Mouse (Mus musculus) small intestine, adult 2 months (tissue): ENCODE data around the gene Eif2b4. TPM values are rescaled to one million over a fixed set of nuclear protein-coding genes. Genes with fewer than 3 reads are reported as not detected.
A peak's percentile ranks its signal among the peaks of the same experiment; 100 is the strongest.

Source experiments
- H3K27ac ChIP-seq: fragments of 200-500 bp; 2 replicates; pipeline ENCODE4 v1.5.1; 2012; ENCODE audit warnings: low read depth, low read length, control low read depth, inconsistent platforms; ENCODE audit not compliant: insufficient read depth
- H3K27me3 ChIP-seq: fragments of 200-500 bp; 2 replicates; pipeline ENCODE4 v1.6.1; 2012; ENCODE audit warnings: mild to moderate bottlenecking, moderate library complexity, low read length, inconsistent platforms; ENCODE audit not compliant: control insufficient read depth, insufficient read depth
- H3K36me3 ChIP-seq: fragments of 200-500 bp; 2 replicates; pipeline ENCODE4 v1.6.1; 2012; ENCODE audit warnings: mild to moderate bottlenecking, low read length, control low read depth, inconsistent platforms; ENCODE audit not compliant: control insufficient read depth, insufficient read depth
- H3K4me1 ChIP-seq: fragments of 200-500 bp; 2 replicates; pipeline ENCODE4 v1.6.1; 2012; ENCODE audit warnings: low read length, inconsistent platforms, mixed read lengths; ENCODE audit not compliant: control insufficient read depth, insufficient read depth, insufficient read length
- H3K4me3 ChIP-seq: fragments of 200-500 bp; 2 replicates; pipeline ENCODE4 v1.5.1; 2012; ENCODE audit warnings: low read depth, mild to moderate bottlenecking, control low read depth, inconsistent platforms, low read length, moderate library complexity
- CTCF ChIP-seq: fragments of 200-500 bp; IDR thresholded peaks from 2 replicates; pipeline ENCODE4 v1.5.1; 2012; ENCODE audit warnings: low read depth, mild to moderate bottlenecking, control low read depth, inconsistent platforms, low read length, moderate library complexity, mixed read lengths; ENCODE audit not compliant: insufficient replicate concordance, insufficient read length; ENCODE audit errors: extremely low read depth
- POLR2A ChIP-seq: fragments of 200-500 bp; IDR thresholded peaks from 2 replicates; pipeline ENCODE4 v1.6.1; 2012; ENCODE audit warnings: low read depth, mild to moderate bottlenecking, control low read depth, inconsistent platforms, low read length, moderate library complexity
- WGBS: fragments of 180-500 bp; shearing (Covaris S2); methylation state at CpG from one replicate; pipeline ENCODE4 v1.1.7; 2018; 5-methylcytosine and 5-hydroxymethylcytosine counted together
- polyA plus RNA-seq: library from polyadenylated mRNA; depleted of rRNA; stranded (reverse); fragments of >200 nt; gene quantifications from 2 replicates; pipeline ENCODE4 v1.2.3, GENCODE M21; 2012

Eif2b4 gene
- polyA plus RNA-seq, 1 experiment, result 43.2 TPM

GRCm38 (mm10) chr5:31203866-31204265, 10.6 kb upstream of the Eif2b4 start:
- H3K36me3 ChIP-seq, result peaks cover 56% of the 10 kb centered on the region
- 93% methylated on average over 2 of the region's 2 CpGs for WGBS
- peaks cover 8% of the 10 kb centered on the region for H3K4me1 ChIP-seq
- H3K27me3 ChIP-seq, result no peaks in the 10 kb centered on the region
- H3K4me3 ChIP-seq, result no peak overlapping the region
- H3K27ac ChIP-seq, result no peak overlapping the region
- TF ChIP-seq POLR2A (no peak), CTCF (no peak)

GRCm38 (mm10) chr5:31202933-31203332, 9.7 kb upstream of the Eif2b4 start:
- H3K36me3 ChIP-seq, result peaks cover 60% of the 10 kb centered on the region

GRCm38 (mm10) chr5:31201742-31202590, 8.7 kb upstream of the Eif2b4 start, which contains the start of gene Zfp513:
Zfp513 (minus strand) TSS chr5:31202303.
- peak within 1 kb of the TSS; percentile 75 for H3K4me3 ChIP-seq
- H3K27ac ChIP-seq, result peak within 1 kb of the TSS; percentile 75
- TF ChIP-seq POLR2A, result peak; percentile 81; the same call in 1 of the 2 replicates
- TF ChIP-seq CTCF, result no peak
- H3K27me3 ChIP-seq, result no peaks in the 10 kb centered on the region
- WGBS, result under 1% methylated on average over 53 of the region's 53 CpGs
- H3K36me3 ChIP-seq, result peaks cover 60% of the 10 kb centered on the region
- H3K4me1 ChIP-seq, result peaks cover 8% of the 10 kb centered on the region

More at GRCm38 (mm10) chr5:31202933-31203332, 9.7 kb upstream of the Eif2b4 start:
- peak overlapping the region; percentile 71 for H3K4me3 ChIP-seq
- peaks cover 8% of the 10 kb centered on the region for H3K4me1 ChIP-seq
- TF ChIP-seq POLR2A (no peak), CTCF (no peak)
- WGBS, result 85% methylated on average over 7 of the region's 7 CpGs
- H3K27me3 ChIP-seq, result no peaks in the 10 kb centered on the region
- no peak overlapping the region for H3K27ac ChIP-seq

- Histone ChIP-seq H3K27ac (peak overlapping the region; percentile 67), H3K36me3 (peaks cover 64% of the 10 kb centered on the region), H3K4me3 (peak overlapping the region; percentile 75), H3K27me3 (no peaks in the 10 kb centered on the region), H3K4me1 (peaks cover 8% of the 10 kb centered on the region)
- TF ChIP-seq POLR2A (no peak), CTCF (no peak)
- 7% methylated on average over 13 of the region's 13 CpGs for WGBS
Measured at GRCm38 (mm10) chr5:31201042-31201741, 8.0 kb upstream of the Eif2b4 start.

- WGBS, result 91% methylated on average over 27 of the region's 27 CpGs
- Histone ChIP-seq H3K4me3 (no peak overlapping the region), H3K4me1 (peaks cover 8% of the 10 kb centered on the region), H3K27ac (no peak overlapping the region), H3K36me3 (peaks cover 65% of the 10 kb centered on the region), H3K27me3 (no peaks in the 10 kb centered on the region)
- TF ChIP-seq POLR2A (no peak), CTCF (no peak)
Measured at GRCm38 (mm10) chr5:31200327-31200768, 7.1 kb upstream of the Eif2b4 start.

GRCm38 (mm10) chr5:31199893-31200292, 6.7 kb upstream of the Eif2b4 start:
- Histone ChIP-seq H3K27ac (no peak overlapping the region), H3K4me3 (no peak overlapping the region), H3K27me3 (no peaks in the 10 kb centered on the region), H3K4me1 (peaks cover 8% of the 10 kb centered on the region), H3K36me3 (peaks cover 66% of the 10 kb centered on the region)
- no peak for TF ChIP-seq POLR2A
- 0 out of 2 replicates have a peak, but pooled peaks have one; percentile 3 for TF ChIP-seq CTCF
- WGBS, result 72% methylated on average over 9 of the region's 9 CpGs

- H3K36me3 ChIP-seq, result peaks cover 67% of the 10 kb centered on the region
Measured at GRCm38 (mm10) chr5:31199321-31199892, 6.2 kb upstream of the Eif2b4 start.

More at GRCm38 (mm10) chr5:31199321-31199892, 6.2 kb upstream of the Eif2b4 start:
- H3K4me3 ChIP-seq, result no peak overlapping the region
- TF ChIP-seq CTCF, result no peak
- TF ChIP-seq POLR2A, result no peak
- H3K27ac ChIP-seq, result no peak overlapping the region
- no peaks in the 10 kb centered on the region for H3K27me3 ChIP-seq
- WGBS, result 91% methylated on average over 19 of the region's 19 CpGs
- peaks cover 8% of the 10 kb centered on the region for H3K4me1 ChIP-seq
